Mouse (Mus musculus): ENCODE results near the gene Tmbim6. TPM values are rescaled to one million over a fixed set of nuclear protein-coding genes. Genes with fewer than 3 reads are reported as not detected.

The Tmbim6 gene
- polyA plus RNA-seq, 1 experiment from 2014 or later, result 212 TPM

- WGBS, result 88% methylated on average over 6 of the region's 6 CpGs
- Histone ChIP-seq H3K4me1 (replicated peaks; ENCODE audit: control insufficient read depth, insufficient read depth, low read length) (peaks cover 8% of the 10 kb centered on the region), H3K4me3 (ENCODE audit: low read depth, low read length) (peak overlapping the region; percentile 82), H3K9ac (ENCODE audit: low read depth, low read length) (peak overlapping the region; percentile 34; the same call in 1 of the 2 replicates), H3K27ac (ENCODE audit: low read depth, low read length) (0 out of 2 replicates have a peak overlapping the region, but pooled peaks have one; percentile 39), H3K27me3 (ENCODE audit: control insufficient read depth, insufficient read depth, low read length) (no peaks in the 10 kb centered on the region), H3K4me2 (replicated peaks; ENCODE audit: low read depth, low read length) (peak overlapping the region; percentile 56), H3K9me3 (ENCODE audit: control insufficient read depth, low read length) (no peaks in the 10 kb centered on the region), H3K36me3 (ENCODE audit: control insufficient read depth, insufficient read depth, low read length) (no peaks in the 10 kb centered on the region)
- DNase-seq (ENCODE audit: low spot score), result no peak
- no peak for ATAC-seq (ENCODE audit: low FRiP score)
Measured at GRCm38 (mm10) chr15:99391975-99392374, 707 bp upstream of the Tmbim6 start.

DNA sequence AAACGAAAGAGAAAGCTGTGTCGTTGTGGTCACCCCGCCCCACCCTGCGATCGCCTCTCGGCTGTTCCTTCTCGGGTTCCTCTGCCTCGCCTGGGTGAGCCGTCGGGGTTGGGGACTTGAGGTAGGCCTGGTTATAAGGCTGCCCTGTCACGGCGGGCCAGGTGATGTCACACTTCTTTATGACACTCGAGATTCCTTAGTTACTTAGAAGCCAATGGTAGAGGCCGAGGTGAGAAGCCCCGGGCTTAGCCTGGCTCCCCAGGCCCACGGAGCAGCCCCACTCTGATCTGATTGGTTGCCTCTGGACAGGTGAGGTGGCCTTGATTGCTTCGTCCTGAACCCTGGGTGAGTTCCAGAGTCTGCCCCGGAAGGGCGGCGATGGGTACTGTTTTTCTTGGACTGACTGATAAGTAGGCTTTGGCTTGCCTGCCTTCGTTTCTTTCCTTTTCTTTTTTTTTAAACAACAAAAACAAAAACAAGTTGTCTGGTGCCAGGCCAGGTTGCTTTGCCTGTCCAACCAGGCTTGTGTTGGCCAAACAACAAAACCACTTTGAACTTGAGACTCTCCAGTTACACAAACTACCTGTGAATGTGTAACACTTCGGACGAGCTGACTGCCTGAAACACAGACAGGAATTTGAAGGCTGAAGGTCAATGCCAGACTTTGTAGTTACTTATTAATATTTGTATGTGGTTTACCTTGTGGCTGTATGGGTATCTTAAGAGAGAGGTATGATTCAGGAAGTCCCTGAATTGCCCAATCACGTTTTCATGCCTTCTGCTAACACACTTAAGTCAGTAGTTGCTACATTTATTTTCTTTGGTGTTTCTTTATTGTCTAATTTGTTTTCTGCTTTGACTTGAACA lies 937 bp downstream of the Tmbim6 start:
- H3K4me1 ChIP-seq (replicated peaks; ENCODE audit: control insufficient read depth, insufficient read depth, low read length), result peaks cover 8% of the 10 kb centered on the region
- 13% methylated on average over 24 of the region's 24 CpGs for WGBS

DNA sequence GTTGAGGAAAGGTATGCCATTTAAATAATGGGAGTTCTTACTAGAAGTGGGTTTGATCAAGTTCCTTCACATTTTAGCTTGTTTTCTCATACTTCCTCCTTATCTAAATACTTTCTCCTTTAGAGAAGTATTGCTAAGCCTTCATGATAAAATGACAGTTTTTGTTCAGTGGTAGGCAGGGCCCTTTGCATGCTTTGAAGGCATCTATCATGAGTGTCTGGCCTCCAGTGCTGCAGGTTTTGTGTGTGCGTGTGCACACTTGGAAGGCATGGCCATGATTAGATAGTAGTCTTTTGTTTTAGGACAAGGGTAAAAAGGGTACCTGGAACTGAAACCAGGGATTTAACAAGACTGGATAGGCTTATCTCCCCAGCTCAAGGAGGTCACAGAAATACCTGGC lies 3.8 kb downstream of the Tmbim6 start:
- Histone ChIP-seq H3K4me3 (ENCODE audit: low read depth, low read length) (no peak overlapping the region), H3K9me3 (ENCODE audit: control insufficient read depth, low read length) (no peaks in the 10 kb centered on the region), H3K9ac (ENCODE audit: low read depth, low read length) (no peak overlapping the region), H3K27ac (ENCODE audit: low read depth, low read length) (no peak overlapping the region), H3K4me1 (replicated peaks; ENCODE audit: control insufficient read depth, insufficient read depth, low read length) (peaks cover 8% of the 10 kb centered on the region), H3K36me3 (ENCODE audit: control insufficient read depth, insufficient read depth, low read length) (no peaks in the 10 kb centered on the region), H3K27me3 (ENCODE audit: control insufficient read depth, insufficient read depth, low read length) (no peaks in the 10 kb centered on the region), H3K4me2 (replicated peaks; ENCODE audit: low read depth, low read length) (no peak overlapping the region)
- DNase-seq (ENCODE audit: low spot score) (no peak), ATAC-seq (ENCODE audit: low FRiP score) (no peak)
- whole genome bisulfite sequencing, result 89% methylated on average over 1 of the region's 1 CpGs

More for the DNA sequence above, 937 bp downstream of the Tmbim6 start:
- DNase-seq (ENCODE audit: low spot score), result no peak
- H3K4me3 ChIP-seq (ENCODE audit: low read depth, low read length), result peak overlapping the region; percentile 82
- H3K27me3 ChIP-seq (ENCODE audit: control insufficient read depth, insufficient read depth, low read length), result no peaks in the 10 kb centered on the region
- H3K36me3 ChIP-seq (ENCODE audit: control insufficient read depth, insufficient read depth, low read length), result no peaks in the 10 kb centered on the region
- H3K4me2 ChIP-seq (replicated peaks; ENCODE audit: low read depth, low read length), result peak overlapping the region; percentile 95
- H3K9ac ChIP-seq (ENCODE audit: low read depth, low read length), result peak overlapping the region; percentile 71
- H3K27ac ChIP-seq (ENCODE audit: low read depth, low read length), result peak overlapping the region; percentile 76
- ATAC-seq (ENCODE audit: low FRiP score), result peak; percentile 0; the same call in 1 of the 2 replicates
- no peaks in the 10 kb centered on the region for H3K9me3 ChIP-seq (ENCODE audit: control insufficient read depth, low read length)

DNA sequence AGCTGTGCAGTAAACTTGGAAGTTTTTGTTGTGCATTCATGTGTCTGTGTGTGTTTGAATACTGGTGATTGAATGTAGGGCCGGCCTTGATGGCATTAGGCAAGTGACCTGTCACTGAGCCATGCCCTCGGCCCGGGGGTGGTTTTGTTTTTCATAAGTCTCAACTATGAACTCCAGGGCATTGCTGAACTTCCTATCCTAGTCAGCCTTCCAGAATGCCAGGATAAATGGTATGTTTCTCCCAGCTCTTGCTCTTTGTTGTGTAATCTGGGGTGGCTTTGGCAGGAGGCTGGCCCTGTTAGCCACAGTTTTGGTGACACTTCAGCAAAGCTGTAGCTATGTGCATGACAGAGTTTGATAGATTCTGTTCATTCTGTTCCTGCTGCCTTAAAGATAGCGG lies 4.2 kb downstream of the Tmbim6 start:
- Histone ChIP-seq H3K4me1 (replicated peaks; ENCODE audit: control insufficient read depth, insufficient read depth, low read length) (peaks cover 8% of the 10 kb centered on the region), H3K4me3 (ENCODE audit: low read depth, low read length) (no peak overlapping the region), H3K36me3 (ENCODE audit: control insufficient read depth, insufficient read depth, low read length) (no peaks in the 10 kb centered on the region), H3K27me3 (ENCODE audit: control insufficient read depth, insufficient read depth, low read length) (no peaks in the 10 kb centered on the region), H3K4me2 (replicated peaks; ENCODE audit: low read depth, low read length) (no peak overlapping the region), H3K9me3 (ENCODE audit: control insufficient read depth, low read length) (no peaks in the 10 kb centered on the region), H3K9ac (ENCODE audit: low read depth, low read length) (no peak overlapping the region), H3K27ac (ENCODE audit: low read depth, low read length) (no peak overlapping the region)
- no peak for ATAC-seq (ENCODE audit: low FRiP score)
- WGBS, result 75% methylated on average over 4 of the region's 4 CpGs
- DNase-seq (ENCODE audit: low spot score), result no peak

DNA sequence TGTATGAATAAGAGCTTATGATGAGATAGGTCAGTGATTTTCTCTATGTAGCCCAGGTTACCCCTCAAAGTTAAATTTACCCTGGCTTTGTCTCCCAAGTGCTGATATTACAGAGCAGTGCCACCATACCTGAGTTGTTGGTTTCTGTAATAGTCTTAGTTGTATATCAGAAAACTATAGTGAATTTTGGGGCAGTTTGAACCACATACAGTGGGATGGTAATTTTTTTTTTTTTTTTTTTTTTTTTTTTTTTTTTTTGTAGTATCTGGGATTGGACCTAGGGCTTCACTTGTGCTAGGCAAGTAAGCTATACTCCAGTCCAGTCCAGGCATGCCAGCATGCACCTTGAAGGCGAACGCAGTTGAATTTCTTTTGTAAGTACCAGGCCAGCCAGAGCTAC lies 4.9 kb downstream of the Tmbim6 start:
- H3K4me3 ChIP-seq (ENCODE audit: low read depth, low read length), result no peak overlapping the region
- H3K27me3 ChIP-seq (ENCODE audit: control insufficient read depth, insufficient read depth, low read length), result no peaks in the 10 kb centered on the region
- no peak overlapping the region for H3K4me2 ChIP-seq (replicated peaks; ENCODE audit: low read depth, low read length)
- no peak overlapping the region for H3K27ac ChIP-seq (ENCODE audit: low read depth, low read length)
- peaks cover 8% of the 10 kb centered on the region for H3K4me1 ChIP-seq (replicated peaks; ENCODE audit: control insufficient read depth, insufficient read depth, low read length)
- no peaks in the 10 kb centered on the region for H3K36me3 ChIP-seq (ENCODE audit: control insufficient read depth, insufficient read depth, low read length)
- H3K9ac ChIP-seq (ENCODE audit: low read depth, low read length), result no peak overlapping the region
- ATAC-seq (ENCODE audit: low FRiP score), result no peak
- H3K9me3 ChIP-seq (ENCODE audit: control insufficient read depth, low read length), result no peaks in the 10 kb centered on the region
- WGBS, result 82% methylated on average over 2 of the region's 2 CpGs
- DNase-seq (ENCODE audit: low spot score), result no peak

DNA sequence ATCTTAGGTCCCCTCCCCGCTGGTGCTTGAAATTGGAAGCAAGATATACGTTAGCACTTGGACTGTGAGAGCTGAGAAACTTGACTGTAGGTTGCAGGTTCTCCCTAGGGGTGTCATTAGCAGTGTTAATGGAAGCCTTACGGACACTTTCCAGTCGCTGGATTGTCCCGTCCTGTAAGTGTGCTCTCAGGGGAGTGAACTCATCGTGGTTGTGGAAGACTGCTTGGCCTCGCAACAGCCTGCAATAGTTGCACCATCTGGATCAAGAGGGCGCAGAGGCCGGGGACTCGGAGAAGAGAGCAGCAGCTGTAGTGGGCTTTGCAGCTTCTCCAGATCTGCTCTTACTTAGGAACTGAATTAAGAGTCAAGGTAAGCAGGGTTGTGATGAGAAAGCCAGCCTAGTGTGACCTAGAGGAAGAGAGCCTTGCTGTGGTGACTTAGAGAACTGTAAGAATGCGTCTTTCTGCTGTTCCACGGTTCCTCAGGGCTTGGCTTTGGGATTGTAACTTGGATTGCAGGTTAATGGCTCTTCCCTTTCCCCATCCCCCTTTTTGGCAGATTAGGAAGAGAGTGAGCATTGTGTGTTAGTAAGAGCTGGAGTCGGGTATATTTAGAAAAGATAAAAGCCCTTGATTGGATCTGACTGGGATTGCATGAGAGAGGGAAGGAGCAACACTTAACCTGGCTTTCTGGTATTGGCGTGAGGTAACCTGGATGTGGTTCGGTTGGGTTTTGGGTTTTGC lies 7.0 kb downstream of the Tmbim6 start:
- DNase-seq (ENCODE audit: low spot score) (no peak), ATAC-seq (ENCODE audit: low FRiP score) (no peak)
- H3K36me3 ChIP-seq (ENCODE audit: control insufficient read depth, insufficient read depth, low read length), result no peaks in the 10 kb centered on the region
- H3K27ac ChIP-seq (ENCODE audit: low read depth, low read length), result no peak overlapping the region
- no peak overlapping the region for H3K4me2 ChIP-seq (replicated peaks; ENCODE audit: low read depth, low read length)
- no peaks in the 10 kb centered on the region for H3K27me3 ChIP-seq (ENCODE audit: control insufficient read depth, insufficient read depth, low read length)
- no peaks in the 10 kb centered on the region for H3K9me3 ChIP-seq (ENCODE audit: control insufficient read depth, low read length)
- no peaks in the 10 kb centered on the region for H3K4me1 ChIP-seq (replicated peaks; ENCODE audit: control insufficient read depth, insufficient read depth, low read length)
- no peak overlapping the region for H3K4me3 ChIP-seq (ENCODE audit: low read depth, low read length)
- no peak overlapping the region for H3K9ac ChIP-seq (ENCODE audit: low read depth, low read length)
- 74% methylated on average over 15 of the region's 15 CpGs for WGBS

DNA sequence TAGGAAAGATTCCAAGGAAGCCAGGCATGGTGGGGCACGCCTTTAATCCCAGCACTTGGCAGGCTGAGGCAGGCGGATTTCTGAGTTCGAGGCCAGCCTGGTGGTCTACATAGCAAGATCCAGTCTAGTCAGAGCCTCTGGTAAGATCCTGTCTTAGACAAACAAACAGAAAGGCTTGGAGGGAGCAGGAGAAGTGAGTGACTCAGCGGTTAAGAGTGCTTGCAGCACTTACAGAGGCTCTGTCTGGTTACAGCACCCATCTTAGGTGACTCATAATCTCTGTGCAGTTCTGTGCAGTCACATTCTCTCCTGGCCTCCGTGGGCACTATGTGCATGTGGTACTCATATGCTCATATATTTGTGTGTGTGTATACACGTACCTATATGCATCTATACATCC lies 7.9 kb downstream of the Tmbim6 start:
- no peak overlapping the region for H3K4me2 ChIP-seq (replicated peaks; ENCODE audit: low read depth, low read length)
- H3K4me3 ChIP-seq (ENCODE audit: low read depth, low read length), result no peak overlapping the region
- no peaks in the 10 kb centered on the region for H3K27me3 ChIP-seq (ENCODE audit: control insufficient read depth, insufficient read depth, low read length)
- no peak for ATAC-seq (ENCODE audit: low FRiP score)
- H3K9me3 ChIP-seq (ENCODE audit: control insufficient read depth, low read length), result no peaks in the 10 kb centered on the region
- H3K27ac ChIP-seq (ENCODE audit: low read depth, low read length), result no peak overlapping the region
- 0 out of 2 replicates have a peak, but pooled peaks cover 4% of the 10 kb centered on the region for H3K36me3 ChIP-seq (ENCODE audit: control insufficient read depth, insufficient read depth, low read length)
- DNase-seq (ENCODE audit: low spot score), result no peak
- 91% methylated on average over 6 of the region's 6 CpGs for WGBS
- H3K4me1 ChIP-seq (replicated peaks; ENCODE audit: control insufficient read depth, insufficient read depth, low read length), result no peaks in the 10 kb centered on the region
- H3K9ac ChIP-seq (ENCODE audit: low read depth, low read length), result no peak overlapping the region

GRCm38 (mm10) chr15:99403159-99403889 lies 10.6 kb downstream of the Tmbim6 start:
- Histone ChIP-seq H3K27ac (ENCODE audit: low read depth, low read length) (no peak overlapping the region), H3K4me1 (replicated peaks; ENCODE audit: control insufficient read depth, insufficient read depth, low read length) (no peaks in the 10 kb centered on the region), H3K4me3 (ENCODE audit: low read depth, low read length) (no peak overlapping the region), H3K4me2 (replicated peaks; ENCODE audit: low read depth, low read length) (no peak overlapping the region), H3K9me3 (ENCODE audit: control insufficient read depth, low read length) (no peaks in the 10 kb centered on the region), H3K27me3 (ENCODE audit: control insufficient read depth, insufficient read depth, low read length) (no peaks in the 10 kb centered on the region), H3K9ac (ENCODE audit: low read depth, low read length) (no peak overlapping the region), H3K36me3 (ENCODE audit: control insufficient read depth, insufficient read depth, low read length) (0 out of 2 replicates have a peak, but pooled peaks cover 14% of the 10 kb centered on the region)
- WGBS, result 97% methylated on average over 12 of the region's 12 CpGs
- ATAC-seq (ENCODE audit: low FRiP score) (no peak), DNase-seq (ENCODE audit: low spot score) (no peak)

Measured in hindbrain, embryonic 11.5 days (tissue).